Mouse (Mus musculus) midbrain, embryonic 13.5 days (tissue): ENCODE data around the gene Siglece. TPM values are rescaled to one million over a fixed set of nuclear protein-coding genes. Genes with fewer than 3 reads are reported as not detected.
"Not testable (repeated sequence)": the region's sequence is repeated elsewhere in the genome, so short reads cannot be mapped to it uniquely, and the experiment has no call there.

Experiments used
- ATAC-seq: fragments of 200-750 bp; cut with Nextera tagmentation; 2 replicates; pipeline ENCODE4 v1.8.0; 2017; ENCODE audit warnings: mild to moderate bottlenecking, moderate TSS enrichment, moderate library complexity
- H3K27ac ChIP-seq: fragments of 300-500 bp; sonication (generic); 2 replicates; pipeline ENCODE4 v1.5.1; 2015; ENCODE audit warnings: inconsistent platforms, mild to moderate bottlenecking, moderate library complexity
- H3K27me3 ChIP-seq: fragments of 300-500 bp; sonication (generic); 2 replicates; pipeline ENCODE4 v1.6.1; 2015; ENCODE audit warnings: mild to moderate bottlenecking, inconsistent platforms
- H3K36me3 ChIP-seq: fragments of 300-500 bp; sonication (generic); 2 replicates; pipeline ENCODE4 v1.6.1; 2015; ENCODE audit warnings: mild to moderate bottlenecking, inconsistent platforms
- H3K4me1 ChIP-seq: fragments of 300-500 bp; sonication (generic); replicated peaks from 2 replicates; pipeline ENCODE4 v1.6.1; 2015; ENCODE audit warnings: inconsistent platforms
- H3K4me2 ChIP-seq: fragments of 300-500 bp; sonication (generic); replicated peaks from 2 replicates; pipeline ENCODE4 v1.6.1; 2015; ENCODE audit warnings: moderate library complexity, mild to moderate bottlenecking, inconsistent platforms
- H3K4me3 ChIP-seq: fragments of 300-500 bp; sonication (generic); replicated peaks from 2 replicates; pipeline ENCODE4 v1.5.1; 2015; ENCODE audit warnings: mild to moderate bottlenecking, inconsistent platforms
- H3K9ac ChIP-seq: fragments of 300-500 bp; sonication (generic); replicated peaks from 2 replicates; pipeline ENCODE4 v1.6.1; 2015; ENCODE audit warnings: mild to moderate bottlenecking, inconsistent platforms
- H3K9me3 ChIP-seq: fragments of 300-500 bp; sonication (generic); 2 replicates; pipeline ENCODE4 v1.6.1; 2016; ENCODE audit warnings: mild to moderate bottlenecking, inconsistent platforms
- WGBS: fragments of 180-500 bp; shearing (Covaris S2); methylation state at CpG from one replicate; pipeline ENCODE4 v1.1.7; 2015; 5-methylcytosine and 5-hydroxymethylcytosine counted together
- polyA plus RNA-seq: library from polyadenylated mRNA; unstranded; fragments of >200 nt; fragmentation: Nextera tagmentation; extraction: Ambion mirVana; gene quantifications from 2 replicates; pipeline ENCODE4 v1.2.1, GENCODE M21; 2015

Siglece gene
- 0.24 and 0.28 TPM in 2 replicates for polyA plus RNA-seq

GRCm38 (mm10) chr7:43660002-43660401, at the start of gene Siglece:
TSS of gene Siglece (minus strand) at chr7:43660161.
- Histone ChIP-seq H3K36me3 (no peaks in the 10 kb centered on the region), H3K27ac (no peak within 1 kb of the TSS), H3K4me2 (no peak within 1 kb of the TSS), H3K4me1 (no peaks in the 10 kb centered on the region), H3K27me3 (no peaks in the 10 kb centered on the region), H3K9me3 (no peaks in the 10 kb centered on the region), H3K9ac (no peak within 1 kb of the TSS), H3K4me3 (no peak within 1 kb of the TSS)
- 80% methylated on average over 1 of the region's 1 CpGs for WGBS
- ATAC-seq, result no peak

DNA sequence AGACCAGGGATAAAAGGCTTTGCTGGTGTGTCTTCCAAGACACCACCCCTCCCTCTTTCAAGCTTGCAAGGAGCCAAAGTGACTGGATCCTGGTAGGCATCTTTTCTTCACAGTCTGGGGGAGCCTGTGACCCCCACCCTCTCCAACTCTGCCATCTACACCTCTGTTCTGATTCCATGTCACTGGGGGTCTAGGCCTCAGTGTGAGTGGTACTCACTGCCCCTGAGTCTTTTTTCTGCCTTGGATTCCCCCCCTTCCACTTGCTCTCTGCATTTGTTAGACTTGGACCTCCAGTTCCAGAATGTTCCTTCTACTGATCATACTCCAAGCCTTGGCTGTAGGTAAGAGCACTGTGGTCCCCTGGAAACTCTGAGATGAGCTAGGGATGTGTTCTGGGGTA, 30.2 kb upstream of the Siglece start, which contains the start of gene Klk14:
Gene Klk14, plus strand, starts transcription at position 301 of the 400 bp plus-strand sequence.
- no peak for ATAC-seq
- no peak within 1 kb of the TSS for H3K27ac ChIP-seq

DNA sequence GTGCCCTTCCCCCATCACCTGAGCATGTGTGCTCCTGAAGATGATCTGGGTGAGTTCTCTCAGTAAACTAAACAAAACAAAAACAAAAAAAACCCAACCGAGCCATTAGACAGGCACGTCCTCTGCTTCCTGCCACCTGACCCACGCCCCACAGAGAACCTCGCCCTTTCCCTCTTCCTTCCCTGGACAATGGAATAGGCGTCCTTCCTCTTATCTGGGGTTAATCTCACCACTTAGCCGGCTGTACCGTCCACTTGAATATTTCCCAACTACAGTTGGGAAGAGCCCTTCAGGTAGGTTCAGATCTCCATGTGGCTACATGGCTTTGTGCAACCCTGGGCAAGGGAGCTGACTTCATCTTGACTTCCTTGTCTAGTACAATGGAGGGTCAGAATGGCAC, 25.1 kb upstream of the Siglece start:
- Histone ChIP-seq H3K4me2 (no peak overlapping the region), H3K36me3 (no peaks in the 10 kb centered on the region), H3K4me1 (no peaks in the 10 kb centered on the region), H3K4me3 (no peak overlapping the region), H3K9ac (no peak overlapping the region), H3K27me3 (no peaks in the 10 kb centered on the region), H3K27ac (no peak overlapping the region), H3K9me3 (no peaks in the 10 kb centered on the region)
- ATAC-seq, result no peak
- WGBS, result 68% methylated on average over 7 of the region's 7 CpGs

More for the DNA sequence above, 30.2 kb upstream of the Siglece start, which contains the start of gene Klk14:
- Histone ChIP-seq H3K4me2 (no peak within 1 kb of the TSS), H3K9ac (no peak within 1 kb of the TSS), H3K4me3 (no peak within 1 kb of the TSS), H3K36me3 (no peaks in the 10 kb centered on the region), H3K4me1 (no peaks in the 10 kb centered on the region), H3K27me3 (no peaks in the 10 kb centered on the region), H3K9me3 (no peaks in the 10 kb centered on the region)

DNA sequence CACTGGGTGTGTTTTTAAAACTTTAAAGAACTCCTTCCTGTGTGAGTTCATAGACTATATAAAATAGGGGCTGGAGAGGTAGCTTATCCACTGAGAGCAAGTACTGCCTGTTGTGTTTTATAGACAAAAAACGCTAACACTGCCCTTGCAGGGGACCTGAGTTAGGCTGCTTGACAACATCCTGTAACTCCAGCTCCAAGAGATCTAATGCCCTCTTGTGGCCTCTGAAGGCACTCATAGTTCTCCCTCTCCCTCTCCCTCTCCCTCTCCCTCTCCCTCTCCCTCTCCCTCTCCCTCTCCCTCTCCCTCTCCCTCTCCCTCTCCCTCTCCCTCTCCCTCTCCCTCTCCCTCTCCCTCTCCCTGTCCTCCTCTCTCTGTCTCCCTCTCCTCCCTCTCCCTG, 22.6 kb upstream of the Siglece start:
- H3K27ac ChIP-seq, H3K4me3 ChIP-seq, H3K9me3 ChIP-seq, H3K9ac ChIP-seq, H3K27me3 ChIP-seq, H3K4me2 ChIP-seq, ATAC-seq, H3K4me1 ChIP-seq: not testable (repeated sequence)
- 4% methylated on average over 1 of the region's 1 CpGs for whole genome bisulfite sequencing
- peaks cover 13% of the 10 kb centered on the region for H3K36me3 ChIP-seq

DNA sequence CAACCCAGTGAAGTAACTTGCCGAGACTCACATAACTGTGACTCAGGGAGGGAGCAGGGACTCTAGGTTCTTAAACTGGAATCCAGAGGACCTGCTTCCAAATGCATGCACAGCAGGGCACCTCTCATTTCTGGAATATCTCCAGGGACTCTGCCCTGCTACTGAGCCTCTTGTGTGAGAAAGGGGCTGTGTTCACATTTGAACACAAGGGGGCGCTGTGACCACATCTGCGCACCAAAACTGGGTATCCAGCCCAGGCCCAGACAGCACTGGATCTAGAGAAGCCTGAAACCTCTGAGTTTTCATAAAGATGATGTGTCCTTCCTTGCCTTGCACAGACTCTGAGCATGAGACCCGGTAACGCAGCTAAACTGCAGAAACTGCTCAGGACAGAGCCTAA, 21.0 kb upstream of the Siglece start:
- Histone ChIP-seq H3K9ac (no peak overlapping the region), H3K4me1 (no peaks in the 10 kb centered on the region), H3K4me3 (no peak overlapping the region), H3K27me3 (no peaks in the 10 kb centered on the region), H3K27ac (no peak overlapping the region), H3K36me3 (peaks cover 29% of the 10 kb centered on the region), H3K9me3 (no peaks in the 10 kb centered on the region), H3K4me2 (no peak overlapping the region)
- WGBS, result 14% methylated on average over 5 of the region's 5 CpGs
- ATAC-seq, result peak; percentile 48; the same call in 1 of the 2 replicates

DNA sequence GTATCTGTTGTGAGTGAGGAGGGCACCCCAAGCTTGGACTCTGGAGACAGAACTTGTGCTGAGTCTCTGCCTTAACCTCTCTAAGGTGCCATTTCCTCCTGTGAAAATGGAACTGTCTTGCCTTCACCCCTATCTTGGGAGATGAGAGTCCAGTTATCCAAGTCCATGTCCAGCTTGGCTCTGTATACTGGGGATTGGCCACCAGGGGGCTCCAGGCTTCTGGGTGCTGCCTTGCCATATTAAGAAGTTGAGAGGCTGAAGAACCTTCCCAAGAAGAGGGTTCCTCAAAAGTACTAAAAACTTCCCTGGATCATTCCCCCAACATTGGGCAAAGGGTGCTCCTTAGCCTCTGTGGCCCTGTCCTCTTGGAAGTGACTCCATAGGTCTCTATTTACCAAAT, 18.6 kb upstream of the Siglece start:
- Histone ChIP-seq H3K9ac (no peak overlapping the region), H3K4me3 (no peak overlapping the region), H3K4me1 (0 out of 2 replicates have a peak, but pooled peaks cover 5% of the 10 kb centered on the region), H3K4me2 (no peak overlapping the region), H3K27me3 (no peaks in the 10 kb centered on the region), H3K27ac (no peak overlapping the region), H3K36me3 (peaks cover 45% of the 10 kb centered on the region), H3K9me3 (no peaks in the 10 kb centered on the region)
- no peak for ATAC-seq

GRCm38 (mm10) chr7:43675091-43675490, 15.1 kb upstream of the Siglece start:
- Histone ChIP-seq H3K4me1 (peaks cover 19% of the 10 kb centered on the region), H3K9me3 (no peaks in the 10 kb centered on the region), H3K27me3 (no peaks in the 10 kb centered on the region), H3K4me2 (no peak overlapping the region), H3K36me3 (peaks cover 45% of the 10 kb centered on the region), H3K9ac (no peak overlapping the region), H3K27ac (no peak overlapping the region), H3K4me3 (no peak overlapping the region)
- 92% methylated on average over 32 of the region's 32 CpGs for WGBS
- no peak for ATAC-seq

GRCm38 (mm10) chr7:43672581-43673260, 12.8 kb upstream of the Siglece start:
- WGBS, result 14% methylated on average over 10 of the region's 10 CpGs
- ATAC-seq, result peak; percentile 15
- peak overlapping the region; percentile 79 for H3K4me2 ChIP-seq

DNA sequence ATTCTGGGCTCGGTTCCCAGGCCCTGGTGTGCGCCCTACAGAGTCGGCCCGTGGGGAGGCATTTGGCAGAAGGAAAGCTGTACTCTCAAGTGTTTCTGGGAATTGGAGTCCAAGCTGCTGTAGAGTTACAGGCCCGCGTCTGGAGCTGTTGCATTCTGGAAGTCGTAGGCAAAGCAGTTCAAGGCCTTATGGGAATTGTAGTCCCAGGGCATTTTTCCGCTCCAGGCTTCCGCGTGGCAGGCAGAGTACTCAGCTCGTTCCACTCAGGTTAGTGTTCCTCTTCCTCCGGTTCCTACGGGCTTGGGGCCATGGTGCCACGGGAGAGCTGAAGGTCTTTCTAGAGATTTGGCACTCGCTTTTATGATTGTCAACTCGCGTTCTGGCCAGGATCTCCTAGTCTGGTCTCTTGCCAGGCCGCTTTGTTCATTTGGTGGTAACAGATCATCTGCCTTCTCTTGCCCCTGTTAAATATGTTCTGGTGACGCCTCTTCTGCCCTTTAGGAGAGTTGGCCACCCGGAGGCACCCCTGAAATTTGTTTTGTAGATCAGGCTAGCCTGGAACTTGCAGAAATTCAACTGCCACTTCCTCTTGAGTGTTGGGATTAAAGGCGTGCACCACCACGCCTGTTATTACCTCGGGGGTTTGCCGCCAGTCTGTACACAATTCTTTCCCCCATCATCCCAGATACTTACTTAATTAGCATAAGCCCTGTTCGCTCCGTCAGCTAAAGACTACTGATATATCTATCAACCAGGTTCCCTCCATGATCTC, 12.0 kb upstream of the Siglece start, which contains the start of gene Ctu1:
Gene Ctu1, plus strand, starts transcription at position 208 of the 772 bp plus-strand sequence.
- peaks cover 27% of the 10 kb centered on the region for H3K36me3 ChIP-seq
- peak within 1 kb of the TSS; percentile 76 for H3K9ac ChIP-seq
- peak within 1 kb of the TSS; percentile 51 for H3K27ac ChIP-seq
- H3K27me3 ChIP-seq, result no peaks in the 10 kb centered on the region
- under 1% methylated on average over 26 of the region's 26 CpGs for WGBS
- peak within 1 kb of the TSS; percentile 75 for H3K4me3 ChIP-seq
- peak; percentile 95 for ATAC-seq
- peaks cover 19% of the 10 kb centered on the region for H3K4me1 ChIP-seq
- no peaks in the 10 kb centered on the region for H3K9me3 ChIP-seq
- peak within 1 kb of the TSS; percentile 79 for H3K4me2 ChIP-seq

More at GRCm38 (mm10) chr7:43672581-43673260, 12.8 kb upstream of the Siglece start:
- H3K4me1 ChIP-seq, result peaks cover 19% of the 10 kb centered on the region
- no peaks in the 10 kb centered on the region for H3K9me3 ChIP-seq
- peak overlapping the region; percentile 75 for H3K4me3 ChIP-seq
- peak overlapping the region; percentile 76 for H3K9ac ChIP-seq
- peak overlapping the region; percentile 51; the same call in 1 of the 2 replicates for H3K27ac ChIP-seq
- no peaks in the 10 kb centered on the region for H3K27me3 ChIP-seq
- H3K36me3 ChIP-seq, result peaks cover 34% of the 10 kb centered on the region

- H3K9ac ChIP-seq, result peak overlapping the region; percentile 39
- H3K27me3 ChIP-seq, result no peaks in the 10 kb centered on the region
- peak overlapping the region; percentile 79 for H3K4me2 ChIP-seq
- WGBS, result 69% methylated on average over 11 of the region's 11 CpGs
- no peaks in the 10 kb centered on the region for H3K9me3 ChIP-seq
- peaks cover 19% of the 10 kb centered on the region for H3K4me1 ChIP-seq
- H3K36me3 ChIP-seq, result peaks cover 19% of the 10 kb centered on the region
- H3K4me3 ChIP-seq, result peak overlapping the region; percentile 75
- peak; percentile 62; the same call in 1 of the 2 replicates for ATAC-seq
- no peak overlapping the region; the same call in 1 of the 2 replicates for H3K27ac ChIP-seq
These were observed 11.3 kb upstream of the Siglece start for GRCm38 (mm10) chr7:43671064-43671808.

DNA sequence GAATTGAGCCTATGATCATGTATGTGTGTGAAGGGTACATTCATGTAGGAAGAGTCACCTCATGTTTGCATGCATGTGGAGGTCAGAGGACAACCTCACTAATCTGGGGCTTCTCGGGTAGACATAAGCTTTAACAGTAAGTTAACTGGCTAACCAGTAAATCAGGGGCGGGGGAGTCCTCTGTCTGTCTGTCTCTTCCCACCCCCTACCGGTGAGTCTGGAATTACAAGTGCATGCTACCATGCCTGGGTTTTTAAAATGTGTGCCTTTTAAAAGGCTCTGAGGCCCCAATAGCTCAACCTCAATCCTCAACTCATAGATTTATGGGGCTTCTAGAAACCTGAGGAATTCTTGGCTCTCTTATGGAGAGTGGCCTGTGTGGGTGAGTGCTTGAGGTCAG, 8.6 kb upstream of the Siglece start:
- Histone ChIP-seq H3K9ac (no peak overlapping the region), H3K27me3 (no peaks in the 10 kb centered on the region), H3K4me3 (no peak overlapping the region), H3K4me1 (peaks cover 14% of the 10 kb centered on the region), H3K36me3 (no peaks in the 10 kb centered on the region), H3K4me2 (no peak overlapping the region), H3K27ac (no peak overlapping the region), H3K9me3 (no peaks in the 10 kb centered on the region)
- WGBS, result 24% methylated on average over 3 of the region's 3 CpGs
- no peak for ATAC-seq

DNA sequence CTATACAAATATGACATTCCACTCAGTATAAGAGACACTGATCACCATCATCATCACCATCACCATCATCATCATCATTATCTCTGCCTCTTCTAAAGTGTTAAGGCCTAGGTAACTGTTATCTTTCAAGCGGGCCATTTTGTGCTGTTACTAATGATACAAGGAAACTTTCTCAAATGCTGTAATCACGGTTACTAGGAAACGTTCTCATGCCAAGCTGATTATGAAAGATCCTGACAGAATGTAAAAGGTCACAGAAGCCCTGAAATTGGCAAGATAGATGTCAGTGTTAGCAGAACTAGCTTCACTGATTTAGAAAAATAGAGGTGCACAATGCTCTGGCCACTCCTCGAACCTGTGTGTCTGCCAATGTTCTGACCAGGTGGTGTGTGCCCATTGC, 7.3 kb upstream of the Siglece start:
- not testable (repeated sequence) for H3K36me3 ChIP-seq, H3K27me3 ChIP-seq, ATAC-seq, H3K9me3 ChIP-seq, H3K4me1 ChIP-seq, H3K4me3 ChIP-seq, H3K27ac ChIP-seq, H3K4me2 ChIP-seq, H3K9ac ChIP-seq
- 92% methylated on average over 4 of the region's 4 CpGs for WGBS
